In the genomic region with DNA sequence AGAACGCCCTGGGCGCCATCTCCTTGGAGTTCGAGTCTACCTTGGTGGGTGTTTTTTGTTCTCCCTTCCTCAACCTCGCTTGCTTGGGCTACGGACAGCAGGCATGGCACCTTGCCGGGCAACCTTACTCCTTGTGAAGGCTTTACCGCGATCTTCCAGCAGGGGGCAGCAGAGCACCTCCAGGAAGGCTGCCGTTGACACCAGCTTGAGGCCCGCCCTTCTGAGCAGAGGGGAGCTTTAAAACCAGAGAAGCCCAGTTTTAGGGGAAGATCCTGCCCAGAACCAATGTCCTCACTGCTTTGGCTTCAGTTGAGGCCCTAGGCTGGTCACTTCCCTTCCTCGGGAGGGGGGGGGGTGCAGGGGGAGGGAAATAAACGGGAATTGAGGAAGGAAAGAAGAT, we compare ENCODE assay signal across 8 mouse cellular contexts. TPM values are rescaled to one million over a fixed set of nuclear protein-coding genes. Genes with fewer than 3 reads are reported as not detected.
DNase-seq lines count a peak whose midpoint lies in the region; ATAC-seq and TF ChIP-seq lines count a peak whose summit lies in the region.

No protein-coding gene starts in this region.

- ATAC-seq in forebrain, postnatal 0 days = peak; percentile 77
- ATAC-seq in lung, postnatal 0 days = peak; percentile 68

- no peaks in the 10 kb centered on the region for H3K9me3 ChIP-seq in forebrain, postnatal 0 days (ENCODE audit: low read length)
- no peaks in the 10 kb centered on the region for H3K9me3 ChIP-seq in lung, postnatal 0 days (ENCODE audit: low read length)

- no peaks in the 10 kb centered on the region for H3K4me1 ChIP-seq in forebrain, postnatal 0 days (ENCODE audit: insufficient read depth)
- H3K4me1 ChIP-seq in lung, postnatal 0 days (ENCODE audit: insufficient read depth, low read depth, low read length) = no peaks in the 10 kb centered on the region

- no peak for TF ChIP-seq EP300 in lung, postnatal 0 days (IDR thresholded peaks at IDR 0.05)

- 1% methylated on average over 12 of the region's 12 CpGs for WGBS in forebrain, postnatal 0 days
- WGBS in lung, postnatal 0 days = 2% methylated on average over 12 of the region's 12 CpGs

- peak overlapping the region; percentile 42 for H3K4me2 ChIP-seq in forebrain, postnatal 0 days (ENCODE audit: low read depth)
- no peak overlapping the region for H3K4me2 ChIP-seq in lung, postnatal 0 days (replicated peaks; ENCODE audit: low read depth, low read length)

- 0 out of 2 replicates have a peak overlapping the region, but pooled peaks have one; percentile 22 for H3K9ac ChIP-seq in forebrain, postnatal 0 days
- no peak overlapping the region for H3K9ac ChIP-seq in lung, postnatal 0 days (replicated peaks; ENCODE audit: low read depth)

- H3K4me3 ChIP-seq in forebrain, postnatal 0 days (ENCODE audit: low read depth, low read length) = peak overlapping the region; percentile 0; the same call in 1 of the 2 replicates
- no peak overlapping the region for H3K4me3 ChIP-seq in lung, postnatal 0 days (ENCODE audit: low read depth, low read length)

- no peaks in the 10 kb centered on the region for H3K36me3 ChIP-seq in forebrain, postnatal 0 days (ENCODE audit: insufficient read depth)
- H3K36me3 ChIP-seq in lung, postnatal 0 days (ENCODE audit: insufficient read depth, low read length) = no peaks in the 10 kb centered on the region

- peak; percentile 54 for DNase-seq in MEL-GATA-1-ER (ENCODE audit: extremely low read depth, low read depth)
- peak; percentile 93 to 99 for DNase-seq in cerebellum, adult 18-20 months
- peak; percentile 94 for DNase-seq in forebrain, postnatal 0 days
- DNase-seq in heart, postnatal 4 days = peak; percentile 97
- DNase-seq in layer of hippocampus, adult 8-10 months (ENCODE audit: low spot score in 2 of 2) = peak; percentile 74 to 93
- DNase-seq in lung, postnatal 0 days (ENCODE audit: low spot score) = peak; percentile 80
- peak; percentile 98 for DNase-seq in ovary, postnatal 14 days (ENCODE audit: low spot score)
- DNase-seq in thymus, postnatal 14 days = peak; percentile 87

- H3K27me3 ChIP-seq in forebrain, postnatal 0 days (ENCODE audit: insufficient read depth, low read length) = no peaks in the 10 kb centered on the region
- no peaks in the 10 kb centered on the region for H3K27me3 ChIP-seq in lung, postnatal 0 days (replicated peaks; ENCODE audit: insufficient read depth, low read length)

- TF ChIP-seq CTCF in forebrain, postnatal 0 days (IDR thresholded peaks at IDR 0.05; ENCODE audit: low read depth) = peak; percentile 99
- TF ChIP-seq CTCF in lung, postnatal 0 days (IDR thresholded peaks at IDR 0.05) = peak; percentile 98

- no peak overlapping the region for H3K27ac ChIP-seq in forebrain, postnatal 0 days (ENCODE audit: low read depth, low read length)
- H3K27ac ChIP-seq in lung, postnatal 0 days (ENCODE audit: low read length) = no peak overlapping the region

RNA-seq across cellular contexts. Expression of gene Dnaic2, which starts 17.9 kb away (rescaled TPM):
- total RNA-seq in forebrain, postnatal 0 days (2014; rRNA removed) = 4.7 and 8.9 TPM in 2 replicates
- polyA plus RNA-seq in forebrain, postnatal 0 days (2015; fragmentation: Nextera tagmentation; extraction: Ambion mirVana) = 3.1 and 4.4 TPM in 2 replicates
- under 1 TPM; 0.79 to 0.88 TPM for total RNA-seq in heart, postnatal 4 days (2021)
- 1 to 10 TPM; 1.9 to 2.6 (median 2.2) TPM for total RNA-seq in layer of hippocampus, adult 8-10 months (2022)
- polyA plus RNA-seq in lung, postnatal 0 days (2015; fragmentation: Nextera tagmentation; extraction: Ambion mirVana) = 6.4 and 7.3 TPM in 2 replicates

RNA-seq across cellular contexts. Expression of gene Kif19a, which starts 20.1 kb away (rescaled TPM):
- total RNA-seq in forebrain, postnatal 0 days (2014; rRNA removed) = 3.2 TPM in 2 replicates
- polyA plus RNA-seq in forebrain, postnatal 0 days (2015; fragmentation: Nextera tagmentation; extraction: Ambion mirVana) = 0.57 and 0.79 TPM in 2 replicates
- under 1 TPM; 0.26 to 0.81 TPM for total RNA-seq in heart, postnatal 4 days (2021)
- 1 to 10 TPM; 2.7 to 4.5 (median 3.8) TPM for total RNA-seq in layer of hippocampus, adult 8-10 months (2022)
- 0.54 and 0.74 TPM in 2 replicates for polyA plus RNA-seq in lung, postnatal 0 days (2015; fragmentation: Nextera tagmentation; extraction: Ambion mirVana)

RNA-seq across cellular contexts. Expression of gene Btbd17, which starts 50.6 kb away (rescaled TPM):
- 28.2 and 29.1 TPM in 2 replicates for total RNA-seq in forebrain, postnatal 0 days (2014; rRNA removed)
- 12.0 and 20.1 TPM in 2 replicates for polyA plus RNA-seq in forebrain, postnatal 0 days (2015; fragmentation: Nextera tagmentation; extraction: Ambion mirVana)
- total RNA-seq in heart, postnatal 4 days (2021) = under 1 TPM; 0.17 to 0.25 TPM
- 10 to 100 TPM; 15.3 to 19.6 (median 17.4) TPM for total RNA-seq in layer of hippocampus, adult 8-10 months (2022)
- polyA plus RNA-seq in lung, postnatal 0 days (2015; fragmentation: Nextera tagmentation; extraction: Ambion mirVana) = 0.15 and 0.20 TPM in 2 replicates

RNA-seq across cellular contexts. Expression of gene Gpr142, which starts 53.6 kb away (rescaled TPM):
- total RNA-seq in forebrain, postnatal 0 days (2014; rRNA removed) = not detected in 2 replicates
- not detected in 2 replicates for polyA plus RNA-seq in forebrain, postnatal 0 days (2015; fragmentation: Nextera tagmentation; extraction: Ambion mirVana)
- not detected for total RNA-seq in heart, postnatal 4 days (2021)
- total RNA-seq in layer of hippocampus, adult 8-10 months (2022) = not detected
- not detected in 2 replicates for polyA plus RNA-seq in lung, postnatal 0 days (2015; fragmentation: Nextera tagmentation; extraction: Ambion mirVana)

Comparison
In these comparisons a context has a peak if more than half of its experiments do, and no peak if none do; other contexts are left out.
1. RNA of gene Btbd17, which starts 50.6 kb away (total RNA-seq): 28.2 to 29.1 TPM in forebrain, postnatal 0 days and 15.3 to 19.6 TPM in layer of hippocampus, adult 8-10 months; 0.17 to 0.25 TPM in heart, postnatal 4 days; every median in the first group is over 10 times any median in the second.
2. Peak in every context shown above with its lines, with median percentiles within 50 percentile points of each other: DNase-seq.